Mouse (Mus musculus) urinary bladder, postnatal 10 days (tissue): ENCODE measurements around the gene Shd.

Experiments
- DNase-seq: peaks from one replicate; pipeline ENCODE4 v3.0.0; 2022; ENCODE audit warnings: low spot score

Shd gene

DNA sequence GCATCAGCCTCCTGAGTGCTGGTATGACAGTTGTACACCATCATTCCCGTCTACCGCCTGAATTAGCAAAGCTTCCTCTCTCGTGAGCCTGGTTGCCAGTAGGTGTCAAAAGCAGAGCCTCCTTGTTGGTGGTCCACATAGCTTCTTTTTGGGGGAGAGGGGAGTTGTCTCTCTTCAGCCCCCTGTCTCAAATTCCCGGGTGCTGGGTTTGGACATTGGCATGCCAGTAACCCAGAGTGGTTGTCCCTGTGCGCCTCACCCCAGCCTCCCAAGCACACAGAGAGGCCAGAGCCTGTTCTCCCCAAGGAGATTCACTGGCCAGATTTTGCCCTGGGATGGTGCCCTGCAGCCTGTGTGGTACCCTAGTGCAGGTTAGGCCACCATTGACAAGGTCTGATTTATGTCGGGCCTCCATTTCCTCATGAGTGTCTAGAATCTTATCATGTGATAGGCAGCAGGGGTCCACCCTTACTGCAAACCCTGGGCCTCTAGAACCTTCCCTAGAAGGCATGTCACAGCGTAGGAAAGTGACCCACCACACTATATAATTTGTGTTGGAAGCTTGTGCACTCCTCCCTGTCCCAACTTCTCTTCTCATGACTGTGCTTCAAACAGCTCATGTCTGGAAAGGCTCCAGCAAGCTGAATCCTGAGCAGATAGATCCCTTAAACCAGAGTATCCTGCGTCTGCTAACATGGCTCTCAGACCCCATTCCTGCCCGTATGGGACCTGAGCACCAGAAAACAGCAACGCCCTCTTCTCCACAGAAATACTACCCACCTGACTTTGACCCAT, 10.1 kb upstream of the Shd start:
- no peak for DNase-seq

DNA sequence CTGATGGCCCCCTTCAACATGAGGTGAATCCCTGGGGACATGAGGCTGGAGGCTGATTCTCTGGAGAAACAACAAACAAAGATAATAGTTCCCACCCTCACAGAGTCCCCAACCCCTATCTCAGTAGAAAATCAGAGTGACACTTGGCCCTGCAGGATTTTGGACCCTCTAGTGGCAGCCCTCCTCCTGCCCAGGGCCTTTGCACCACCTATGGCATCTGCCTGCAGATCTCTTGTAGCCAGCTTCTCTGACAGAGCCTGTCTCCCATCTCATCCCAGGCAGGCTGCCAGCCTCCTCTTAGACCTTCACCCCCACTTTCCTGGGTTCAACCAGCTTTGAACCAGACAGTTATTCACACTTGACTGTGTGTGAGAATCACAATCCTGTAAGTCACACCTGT, 9.5 kb upstream of the Shd start:
- DNase-seq = no peak

DNA sequence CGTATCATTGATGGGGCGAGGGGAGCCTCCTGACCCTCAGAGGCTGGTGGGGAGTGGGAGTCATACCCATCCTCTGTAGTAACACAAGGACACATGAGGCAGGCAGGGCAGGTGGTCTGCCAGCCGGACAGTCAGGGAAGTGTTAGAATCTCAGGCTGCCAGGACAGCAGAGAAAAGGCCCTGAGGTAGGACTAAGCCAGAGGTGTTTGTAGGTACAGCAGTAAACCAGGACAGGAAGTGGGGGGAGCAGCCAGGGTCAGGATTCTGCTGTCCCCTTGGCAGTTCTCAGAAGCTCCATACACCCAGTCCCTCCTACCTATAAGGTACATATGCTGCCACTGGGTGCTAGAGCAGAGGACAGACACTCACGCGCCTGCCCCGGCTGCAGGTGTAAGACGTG, 8.6 kb upstream of the Shd start:
- no peak for DNase-seq

DNA sequence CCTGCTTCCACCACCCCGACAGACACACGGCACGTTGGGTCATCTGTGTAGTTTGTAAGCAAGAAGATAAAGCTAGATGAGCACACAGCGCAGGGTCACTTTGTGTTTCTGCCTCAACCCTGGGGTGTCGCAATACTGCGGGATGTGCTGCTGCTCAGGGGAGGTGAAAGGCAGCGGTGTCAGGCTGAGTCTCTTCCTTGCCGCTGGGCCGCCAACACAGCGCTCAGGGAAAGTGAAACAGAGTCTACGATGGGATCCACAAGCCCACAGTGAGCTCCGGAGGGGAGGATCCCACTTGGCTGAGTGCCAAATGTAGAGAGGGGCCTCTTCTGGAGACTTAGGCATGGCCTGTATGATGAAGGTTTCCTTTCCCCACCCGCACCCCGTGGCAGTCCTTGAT, 7.1 kb upstream of the Shd start:
- DNase-seq = no peak

DNA sequence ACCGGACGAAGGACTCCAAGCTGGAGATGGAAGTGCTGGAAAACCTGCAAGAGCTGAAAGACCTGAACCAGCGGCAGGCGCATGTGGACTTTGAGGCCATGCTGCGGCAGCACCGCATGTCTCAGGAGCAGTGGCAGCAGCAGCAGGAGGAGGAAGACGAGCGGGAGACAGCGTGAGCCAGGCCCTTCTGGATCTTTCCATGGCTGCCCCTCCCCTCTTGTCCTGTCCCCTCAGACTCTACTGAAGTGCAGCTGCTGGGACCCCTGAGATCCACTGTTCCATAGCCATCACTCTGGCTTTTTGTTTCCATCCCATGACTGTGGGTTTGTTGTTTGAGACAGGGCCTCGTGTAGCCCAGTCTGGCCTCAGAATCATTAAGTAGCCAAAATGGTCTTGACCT, 5.8 kb upstream of the Shd start:
- DNase-seq = no peak

DNA sequence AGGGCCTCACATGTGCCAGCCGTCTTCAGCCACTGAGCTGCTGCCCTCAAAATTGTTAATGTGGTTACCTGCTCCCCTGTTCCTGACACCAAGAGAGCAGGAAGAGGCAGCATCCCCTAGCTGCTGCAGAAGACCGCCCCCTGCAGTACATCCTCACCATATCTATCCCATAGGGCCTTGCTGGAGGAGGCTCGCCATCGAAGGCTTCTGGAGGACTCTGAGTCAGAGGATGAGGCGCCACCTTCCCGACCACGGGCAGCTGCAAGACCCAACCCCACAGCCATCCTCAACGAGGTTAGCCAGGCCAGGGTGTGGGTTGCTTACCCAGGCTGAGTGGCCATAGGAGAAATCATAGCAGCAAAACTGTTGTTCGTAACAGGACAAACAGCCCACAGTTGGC, 5.3 kb upstream of the Shd start:
- no peak for DNase-seq

DNA sequence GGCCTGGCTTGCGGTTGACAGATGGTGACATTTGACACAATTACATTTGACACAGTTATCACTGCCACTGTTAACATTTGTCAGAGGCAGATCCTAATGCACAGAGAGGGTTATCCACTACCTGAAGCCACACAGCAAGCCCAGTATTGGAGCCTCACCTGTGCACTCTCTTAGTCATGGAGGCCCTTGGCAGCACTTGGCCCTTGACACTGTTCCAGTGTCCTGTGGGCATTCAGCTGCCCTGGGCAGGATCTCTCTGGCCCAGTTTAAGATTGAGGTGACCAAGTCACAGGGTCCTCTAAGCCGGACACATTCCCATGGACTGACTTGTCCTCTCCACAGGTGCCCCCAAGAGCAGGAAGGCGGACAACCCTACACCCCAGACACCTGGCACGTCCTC, 3.1 kb upstream of the Shd start:
- DNase-seq = no peak

DNA sequence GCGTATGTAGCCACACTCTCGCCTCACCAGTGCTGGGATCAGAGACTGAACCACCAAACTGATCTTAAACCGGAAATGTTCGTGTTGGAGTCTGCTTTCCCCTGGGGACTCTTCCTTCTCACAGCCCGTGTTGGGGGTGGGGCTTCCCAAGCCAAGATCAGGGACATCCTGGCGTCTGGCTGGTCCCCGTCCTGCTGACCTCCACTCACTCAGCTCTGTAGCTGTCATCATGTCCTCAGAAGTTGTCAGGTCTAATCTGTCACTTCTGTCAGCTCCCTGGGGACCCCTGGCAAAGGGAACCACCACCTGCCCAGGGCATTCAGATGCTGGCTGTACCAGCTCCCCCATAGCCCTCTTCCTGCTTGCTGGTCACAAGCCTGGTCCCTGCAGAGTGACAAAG, 2.1 kb upstream of the Shd start:
- DNase-seq = no peak

DNA sequence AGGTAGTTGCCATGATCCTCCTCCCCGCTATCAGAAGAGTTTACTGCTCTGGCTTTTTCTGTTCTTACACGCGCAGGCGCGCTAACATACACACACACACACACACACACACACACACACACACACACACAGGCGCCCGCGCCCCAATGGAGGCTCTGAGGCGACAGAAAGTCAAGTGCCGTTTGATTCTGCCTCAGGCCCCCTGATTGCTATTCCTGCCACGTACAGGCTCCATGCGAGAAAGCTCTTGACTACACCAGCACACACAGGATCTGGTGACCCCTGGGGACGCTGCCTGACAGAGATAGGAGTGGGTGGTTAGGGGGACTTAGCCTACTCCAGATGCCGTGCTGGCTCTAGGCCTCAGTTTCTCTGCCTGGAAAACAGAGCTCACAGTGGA, 707 bp upstream of the Shd start:
- DNase-seq = no peak

DNA sequence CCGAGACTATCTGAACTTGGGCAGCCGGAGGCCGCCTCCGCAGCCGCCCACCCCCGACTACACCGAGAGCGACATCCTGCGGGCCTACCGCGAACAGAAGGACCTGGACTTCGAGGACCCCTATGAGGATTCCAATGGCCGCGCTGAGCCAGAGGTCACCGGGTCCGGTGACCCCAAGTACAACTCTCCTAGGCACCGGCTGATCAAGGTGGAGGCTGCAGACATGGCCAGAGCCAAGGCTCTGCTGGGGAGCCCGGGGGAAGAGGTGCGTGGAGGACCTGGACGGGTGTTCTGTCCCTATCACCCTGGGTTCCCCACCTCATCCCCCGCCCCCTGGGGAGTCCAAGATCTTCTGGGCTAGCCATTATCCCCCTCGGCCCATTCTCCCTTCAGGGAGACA, 1.2 kb downstream of the Shd start:
- no peak for DNase-seq

DNA sequence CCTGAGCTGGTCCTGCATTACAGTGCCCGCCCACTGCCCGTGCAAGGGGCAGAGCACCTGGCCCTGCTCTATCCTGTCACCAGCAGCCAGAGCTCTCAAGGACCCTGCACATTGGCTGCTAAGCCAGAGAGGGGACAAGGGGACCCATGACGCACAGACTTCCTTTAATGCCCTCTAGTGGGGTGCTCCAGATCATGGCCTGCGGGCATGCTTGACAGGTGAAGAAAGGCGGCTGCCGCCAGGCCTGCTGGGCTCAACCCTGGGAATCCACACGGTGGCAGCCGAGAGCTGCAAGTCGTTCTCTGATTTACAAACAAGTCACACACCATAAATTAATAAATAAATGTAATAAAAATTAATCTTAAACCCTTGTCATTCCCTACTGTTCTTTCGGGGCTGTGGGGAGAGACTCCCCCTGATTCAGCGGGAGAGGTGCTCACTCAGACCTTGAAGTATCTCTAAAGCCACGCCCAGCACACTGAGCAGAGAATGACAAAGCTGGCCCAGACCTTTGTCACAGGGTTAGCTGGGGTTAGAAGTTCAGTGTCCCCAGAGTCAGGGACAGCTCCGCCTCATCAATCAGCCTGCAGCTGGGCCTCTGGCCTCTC, 6.1 kb downstream of the Shd start:
- no peak for DNase-seq

DNA sequence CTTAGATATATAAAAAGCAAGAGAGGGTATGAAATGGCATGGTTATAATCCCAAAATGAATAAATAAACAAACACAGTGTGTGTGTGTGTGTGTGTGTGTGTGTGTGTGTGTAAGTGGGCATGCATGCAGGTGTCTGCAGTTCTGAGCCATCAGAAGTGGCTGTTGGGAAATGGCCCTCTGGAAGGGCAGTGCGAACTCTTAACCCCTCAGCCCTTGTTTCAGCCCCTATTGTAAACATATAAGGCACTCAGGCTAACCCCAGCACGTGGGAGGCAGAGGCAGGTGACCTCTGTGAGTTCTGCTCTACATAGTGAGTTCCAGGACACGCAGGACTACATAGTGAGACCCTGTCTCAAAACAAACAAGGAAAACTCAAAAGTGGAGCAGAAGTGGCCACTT, 7.0 kb downstream of the Shd start:
- DNase-seq = no peak

DNA sequence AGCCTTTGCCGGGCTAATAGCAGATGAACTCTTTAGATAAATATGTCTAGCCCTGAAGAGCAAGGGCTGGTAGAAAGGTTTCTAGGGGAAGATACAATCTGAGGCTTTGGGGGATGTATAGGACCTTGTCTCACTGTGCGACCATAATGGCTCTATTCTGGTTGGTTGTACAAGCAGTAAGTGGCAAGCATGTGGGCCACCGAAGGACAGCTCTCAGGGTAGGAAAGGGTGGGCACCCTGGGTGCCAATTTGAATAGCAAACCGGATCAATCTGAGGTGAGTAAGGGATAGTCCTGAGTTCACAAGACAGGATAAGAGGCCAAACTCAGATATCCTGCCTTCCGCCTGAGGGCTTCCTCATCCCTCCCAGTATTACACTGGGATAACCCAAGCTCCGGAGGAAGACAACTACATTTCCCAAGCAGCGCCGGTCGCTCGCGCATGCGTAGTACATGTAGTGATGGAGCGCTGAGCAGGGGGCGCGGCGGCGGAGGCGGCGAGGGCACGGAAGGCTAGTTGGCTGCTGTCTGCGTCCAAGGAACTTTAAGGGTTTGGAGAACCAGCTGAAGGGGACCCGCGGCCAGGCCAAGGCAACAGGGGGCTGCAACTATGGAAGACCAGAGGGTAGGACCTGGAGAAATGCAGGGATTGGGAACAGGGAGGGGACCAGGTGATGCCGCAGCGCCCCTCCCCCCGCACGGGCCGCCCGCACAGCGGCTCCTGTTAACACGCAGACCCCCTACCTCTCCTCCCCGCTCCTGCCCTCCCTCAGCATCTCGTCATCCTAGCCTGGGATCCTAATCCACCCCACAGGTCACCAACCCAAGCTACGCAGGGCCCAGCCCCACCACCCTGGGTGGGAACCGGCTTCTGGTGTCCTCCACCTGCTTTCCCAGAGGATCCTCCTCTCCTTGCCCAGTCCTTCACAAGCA, 16.0 kb downstream of the Shd start, which contains the start of gene Fsd1:
Gene Fsd1 (plus strand): TSS at position 480 of the 932 bp plus-strand sequence.
- no peak for DNase-seq

DNA sequence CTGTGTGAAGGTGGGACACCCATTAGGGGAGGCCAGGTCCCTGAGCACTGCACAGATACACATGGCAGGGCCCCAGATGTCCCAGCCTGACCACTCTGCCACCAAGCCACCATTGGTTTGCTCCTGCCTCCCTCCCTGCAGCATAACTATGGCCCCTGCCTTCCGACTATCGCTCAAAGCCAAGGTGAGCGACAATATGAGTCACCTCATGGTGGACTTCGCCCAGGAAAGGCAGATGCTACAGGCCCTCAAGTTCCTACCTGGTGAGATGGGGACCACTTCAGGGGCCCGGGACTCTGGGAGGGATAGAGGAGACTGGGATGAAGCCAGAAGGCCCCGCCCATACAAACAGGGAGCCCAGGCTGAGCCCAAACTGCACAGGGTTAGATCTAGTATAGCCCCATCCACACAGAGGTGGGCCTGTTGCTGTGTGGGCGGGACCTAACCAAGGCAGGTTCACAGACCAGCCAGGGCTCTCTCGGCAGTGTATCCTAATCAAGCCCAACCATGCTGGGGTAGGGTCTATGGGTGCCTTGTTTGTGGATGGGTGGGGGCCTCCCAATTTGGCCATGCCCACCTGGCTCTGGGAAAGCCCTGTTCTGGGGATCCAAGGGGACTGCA, 20.1 kb downstream of the Shd start:
- DNase-seq = no peak

DNA sequence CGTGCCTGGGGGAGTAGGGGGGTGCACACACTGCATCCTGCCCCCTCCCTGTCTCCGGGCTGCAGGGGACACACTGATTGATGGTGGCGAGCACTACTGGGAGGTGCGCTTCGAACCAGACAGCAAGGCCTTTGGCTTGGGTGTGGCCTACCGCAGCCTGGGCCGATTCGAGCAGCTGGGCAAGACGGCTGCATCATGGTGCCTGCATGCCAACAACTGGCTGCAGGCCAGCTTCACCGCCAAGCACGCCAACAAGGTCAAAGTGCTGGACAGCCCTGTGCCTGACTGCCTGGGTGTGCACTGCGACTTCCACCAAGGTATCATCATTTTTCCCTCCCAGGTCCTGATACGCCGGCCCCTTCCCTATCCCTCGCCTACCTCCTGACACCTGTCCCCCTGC, 25.7 kb downstream of the Shd start:
- no peak for DNase-seq

DNA sequence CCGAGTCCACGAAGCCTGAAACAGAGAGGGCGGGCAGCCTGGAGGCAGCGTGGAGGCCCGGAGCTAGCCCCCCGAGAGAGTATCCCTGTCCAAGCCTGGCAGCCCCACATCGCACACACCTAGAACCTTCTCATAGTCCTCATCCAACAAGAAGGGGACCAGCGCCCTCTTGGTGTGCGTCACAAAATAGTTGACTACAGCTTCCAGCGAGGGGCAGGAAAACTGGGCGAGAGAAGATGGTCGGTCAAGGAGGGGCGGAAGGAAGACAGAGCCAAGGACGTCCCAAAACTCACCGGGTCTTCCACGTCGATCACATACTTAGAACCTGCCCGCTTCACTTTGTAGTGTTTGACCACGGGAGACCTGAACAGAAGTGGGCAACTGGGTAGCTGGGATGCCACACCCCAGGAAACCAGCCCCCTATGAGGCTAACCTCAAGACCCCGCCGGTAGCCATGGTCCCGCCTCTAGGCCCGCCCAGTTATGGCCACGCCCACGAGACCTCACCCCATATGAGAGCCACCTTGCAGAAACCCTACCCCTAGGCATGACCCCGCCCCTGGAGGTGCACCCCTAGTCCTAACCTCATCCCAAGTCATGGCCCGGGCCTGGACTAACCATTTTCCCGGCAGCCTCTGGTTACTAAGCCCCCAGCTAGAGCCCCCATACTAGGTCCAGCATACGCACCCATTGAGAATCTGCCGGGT, 29.7 kb downstream of the Shd start:
- no peak for DNase-seq

DNA sequence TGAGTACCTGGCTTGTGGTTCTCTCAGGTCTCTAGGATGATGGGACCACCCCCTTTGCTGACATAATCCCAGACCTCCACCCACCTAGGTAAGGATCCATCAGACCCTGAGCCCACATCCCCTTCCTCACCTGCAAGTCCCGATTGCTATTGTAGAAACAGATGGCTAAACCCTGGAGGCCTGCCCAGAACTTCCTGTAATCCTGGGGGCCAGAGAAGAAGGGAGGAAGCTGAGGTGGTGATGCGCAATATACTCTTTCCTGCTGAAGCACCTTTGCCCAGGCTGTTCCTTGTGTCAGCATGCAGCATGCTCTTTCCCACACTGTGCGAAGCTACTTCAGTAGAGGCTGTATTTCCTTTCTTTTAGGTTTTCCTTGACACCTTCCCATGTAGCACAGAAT, 32.7 kb downstream of the Shd start:
- no peak for DNase-seq

DNA sequence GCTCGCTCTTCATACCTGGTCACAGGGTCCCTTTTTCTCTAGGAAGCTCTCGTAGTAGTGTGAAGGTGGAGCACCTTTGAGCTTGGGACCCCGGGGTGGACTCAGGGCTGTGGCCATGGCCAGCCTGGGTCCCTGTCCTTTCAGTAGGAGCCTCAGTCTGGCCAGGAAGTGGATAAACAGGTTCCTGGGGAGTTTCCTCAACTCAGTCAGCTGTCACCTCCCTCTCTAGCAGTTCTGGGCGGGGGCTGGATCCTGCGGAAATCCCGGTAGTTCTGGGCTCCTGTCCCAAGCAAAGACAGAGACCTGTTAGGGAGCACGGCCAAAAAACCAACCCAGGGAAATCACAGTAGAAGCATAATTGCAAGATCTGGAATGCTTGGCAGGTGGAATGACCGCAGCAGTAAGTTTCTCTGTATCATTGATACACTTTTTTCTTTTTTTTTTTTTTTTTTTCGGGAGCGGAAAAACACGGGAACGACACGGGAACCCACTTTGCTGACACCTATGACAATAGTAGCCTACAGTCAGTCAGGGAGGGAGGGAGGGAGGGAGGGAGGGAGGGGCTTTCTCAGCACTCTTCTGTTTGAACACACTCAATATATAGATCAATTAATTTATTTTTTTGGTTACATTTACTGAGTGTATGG, 35.3 kb downstream of the Shd start, which contains the start of the genes Stap2 and Mpnd:
Gene Stap2 (minus strand): TSS at position 170 of the 647 bp plus-strand sequence.
Gene Mpnd (plus strand): TSS at position 297 of the 647 bp plus-strand sequence.
- DNase-seq = no peak

DNA sequence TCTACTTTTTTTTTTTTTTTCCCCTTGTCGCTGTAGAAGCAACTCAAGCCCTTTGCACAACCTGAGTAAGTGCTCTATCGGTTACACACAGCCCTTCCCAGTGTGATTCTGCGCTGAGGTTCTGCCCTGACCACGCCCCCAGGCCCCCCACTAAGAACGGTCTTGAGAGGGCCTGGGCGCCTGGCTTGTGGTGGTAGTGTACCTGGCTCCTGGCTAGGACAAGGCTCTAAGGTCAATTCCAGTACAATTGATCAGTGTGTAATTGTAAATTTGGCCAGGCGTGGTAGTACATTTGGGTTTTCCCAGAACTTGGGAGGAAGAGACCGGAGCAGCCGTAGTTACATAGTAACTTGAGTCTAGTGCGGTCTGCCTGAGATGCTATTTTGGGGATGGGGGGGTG, 36.7 kb downstream of the Shd start:
- DNase-seq = no peak

DNA sequence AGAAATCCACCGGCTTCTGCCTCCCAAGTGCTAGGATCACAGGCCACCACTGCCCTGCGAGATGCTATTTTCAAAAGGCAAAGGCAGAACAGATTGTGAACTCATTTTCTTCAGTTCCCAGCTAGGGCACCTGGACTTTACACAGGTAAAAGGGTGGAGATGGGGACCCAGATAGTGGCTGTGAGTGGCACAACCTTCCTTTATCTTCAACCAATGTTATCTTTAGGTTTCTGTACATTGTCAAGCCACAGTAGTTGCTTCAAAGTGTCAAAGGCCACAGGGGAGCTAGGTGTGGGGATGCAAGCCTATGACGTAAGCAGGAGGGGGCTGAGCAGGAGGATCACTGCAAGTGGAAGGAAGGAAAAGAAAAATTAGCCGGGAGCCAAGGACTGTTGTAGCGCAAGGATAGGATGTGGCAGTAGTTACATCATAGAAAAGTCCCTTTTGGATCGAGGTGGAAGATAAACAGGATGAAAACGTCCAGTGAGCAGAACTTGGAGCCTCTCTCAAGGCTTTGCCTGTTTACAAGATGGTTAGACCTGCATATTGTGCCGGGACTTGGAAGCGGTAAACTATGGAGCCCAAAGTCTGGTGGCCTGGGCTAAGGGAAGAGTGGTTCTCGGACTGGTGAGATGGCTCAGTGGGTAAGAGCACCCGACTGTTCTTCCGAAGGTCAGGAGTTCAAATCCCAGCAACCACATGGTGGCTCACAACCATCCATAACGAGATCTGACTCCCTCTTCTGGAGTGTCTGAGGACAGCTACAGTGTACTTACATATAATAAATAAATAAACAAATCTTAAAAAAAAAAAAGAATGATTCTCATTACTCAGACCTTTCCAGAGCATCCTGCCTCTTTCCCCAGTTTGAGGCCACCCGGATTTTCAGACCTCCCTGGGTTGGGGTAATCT, 37.4 kb downstream of the Shd start:
- DNase-seq = no peak
